Mouse (Mus musculus): ENCODE data around the gene Hoxd9.
A peak's percentile ranks its signal among the peaks of the same experiment; 100 is the strongest.

DNA sequence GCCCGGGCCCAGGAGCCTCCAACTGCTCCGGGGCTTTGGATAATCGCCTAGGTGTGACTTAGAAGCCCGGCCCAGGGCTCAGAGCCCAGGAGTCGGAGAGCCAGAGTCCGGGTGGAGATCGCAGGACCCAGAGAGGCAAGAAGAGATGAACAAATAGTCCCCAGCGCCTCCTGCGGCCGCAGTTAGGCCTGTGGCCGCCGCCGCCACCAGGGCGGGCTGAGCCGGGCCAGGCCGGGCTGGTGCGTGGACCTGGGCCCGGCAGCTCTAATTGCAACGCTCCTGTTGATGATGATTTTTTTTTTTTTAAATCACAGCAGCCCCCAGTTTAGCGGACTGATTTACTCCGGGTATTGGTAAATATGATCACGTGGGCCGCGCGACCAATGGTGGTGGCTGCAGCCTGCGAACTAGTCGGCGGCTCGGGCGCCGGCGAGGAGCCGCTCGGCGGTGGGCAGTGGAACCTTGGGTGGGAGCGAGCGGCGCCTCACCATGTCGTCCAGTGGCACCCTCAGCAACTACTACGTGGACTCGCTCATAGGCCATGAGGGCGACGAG lies at the start of gene Hoxd9:
- TF ChIP-seq CTCF (IDR thresholded peaks at IDR 0.05) = peak; percentile 29; the same call in 1 of the 2 replicates
- no peak for TF ChIP-seq EP300 (IDR thresholded peaks at IDR 0.05)

All from lung, postnatal 0 days (tissue).